Mouse (Mus musculus) limb, embryonic 14.5 days (tissue): ENCODE measurements at regions not wholly inside any gene's neighbourhood (a gene's known extent, or its start where the extent isn't known, plus 50 kb on each side); places are given as distances from the start of the nearest gene placed in this dataset.

Experiments
- ATAC-seq: fragments of 200-750 bp; cut with Nextera tagmentation; 2 replicates; pipeline ENCODE4 v1.8.0; 2017; ENCODE audit warnings: low read depth, moderate number of reproducible peaks, moderate TSS enrichment; ENCODE audit not compliant: low FRiP score
- DNase-seq: peaks from one replicate; pipeline ENCODE4 v3.0.0-alpha.2; 2015; ENCODE audit warnings: low spot score
- H3K27ac ChIP-seq: fragments of 300-500 bp; sonication (generic); replicated peaks from 2 replicates; pipeline ENCODE4 v1.5.1; 2014; ENCODE audit warnings: low read depth, mild to moderate bottlenecking, low read length, moderate library complexity, mixed read lengths
- H3K27me3 ChIP-seq: fragments of 300-500 bp; sonication (generic); 2 replicates; pipeline ENCODE4 v1.6.1; 2014; ENCODE audit warnings: low read length, mixed read lengths; ENCODE audit not compliant: control insufficient read depth, insufficient read depth
- H3K36me3 ChIP-seq: fragments of 300-500 bp; sonication (generic); 2 replicates; pipeline ENCODE4 v1.6.1; 2014; ENCODE audit warnings: mild to moderate bottlenecking, low read length, moderate library complexity, mixed read lengths; ENCODE audit not compliant: control insufficient read depth, insufficient read depth
- H3K4me1 ChIP-seq: fragments of 300-500 bp; sonication (generic); 2 replicates; pipeline ENCODE4 v1.6.1; 2014; ENCODE audit warnings: antibody characterized with exemption, low read length, mixed read lengths; ENCODE audit not compliant: control insufficient read depth, insufficient read depth
- H3K4me2 ChIP-seq: fragments of 300-500 bp; sonication (generic); replicated peaks from 2 replicates; pipeline ENCODE4 v1.6.1; 2014; ENCODE audit warnings: low read depth, mild to moderate bottlenecking, low read length, moderate library complexity; ENCODE audit not compliant: severe bottlenecking
- H3K4me3 ChIP-seq: fragments of 300-500 bp; sonication (generic); replicated peaks from 2 replicates; pipeline ENCODE4 v1.5.1; 2014; ENCODE audit warnings: low read length
- H3K9ac ChIP-seq: fragments of 300-500 bp; sonication (generic); 2 replicates; pipeline ENCODE4 v1.6.1; 2014; ENCODE audit warnings: mild to moderate bottlenecking, low read depth, low read length, moderate library complexity; ENCODE audit not compliant: severe bottlenecking
- H3K9me3 ChIP-seq: fragments of 300-500 bp; sonication (generic); 2 replicates; pipeline ENCODE4 v1.6.1; 2016; ENCODE audit warnings: low read length; ENCODE audit not compliant: control insufficient read depth
- POLR2A ChIP-seq: fragments of 200-500 bp; IDR thresholded peaks from 2 replicates; pipeline ENCODE4 v1.8.0; 2012; ENCODE audit warnings: inconsistent platforms, mild to moderate bottlenecking, moderate library complexity, borderline replicate concordance; ENCODE audit not compliant: insufficient read depth, insufficient read length; ENCODE audit errors: extremely low read depth
- WGBS: fragments of 180-500 bp; shearing (Covaris S2); extraction: QIAGEN DNeasy Blood & Tissue Kit; methylation state at CpG from one replicate; pipeline ENCODE4 v1.1.7; 2014; 5-methylcytosine and 5-hydroxymethylcytosine counted together

DNA sequence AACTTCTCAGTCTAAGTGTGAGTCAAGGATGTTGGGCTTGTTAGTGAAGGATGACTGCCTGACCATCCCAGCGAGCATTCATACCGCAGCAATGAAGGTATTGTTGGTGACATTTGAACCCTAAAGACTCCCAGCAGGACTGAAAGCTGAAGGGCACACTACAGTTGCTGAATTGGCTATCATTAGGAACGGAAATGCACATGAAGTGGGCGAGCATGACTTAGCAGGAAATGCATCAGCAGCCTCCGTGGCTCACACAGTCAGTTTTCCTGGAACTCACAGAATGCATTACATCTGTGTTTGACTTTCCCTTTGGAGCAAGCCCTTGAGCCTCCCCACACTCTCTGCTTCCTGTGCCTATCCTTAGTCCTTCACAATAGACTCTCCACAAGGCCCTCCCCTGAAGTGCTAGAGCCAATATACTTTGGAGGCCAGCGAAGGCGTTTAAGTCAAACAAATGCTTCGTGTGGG lies 63.9 kb downstream of the Tmco5 start:
- Histone ChIP-seq H3K4me3 (no peak overlapping the region), H3K4me2 (no peak overlapping the region), H3K36me3 (no peaks in the 10 kb centered on the region), H3K9me3 (no peaks in the 10 kb centered on the region), H3K4me1 (no peaks in the 10 kb centered on the region), H3K27ac (no peak overlapping the region), H3K27me3 (no peaks in the 10 kb centered on the region), H3K9ac (no peak overlapping the region)
- no peak for TF ChIP-seq POLR2A
- WGBS, result 67% methylated on average over 8 of the region's 8 CpGs
- no peak for DNase-seq
- no peak for ATAC-seq

DNA sequence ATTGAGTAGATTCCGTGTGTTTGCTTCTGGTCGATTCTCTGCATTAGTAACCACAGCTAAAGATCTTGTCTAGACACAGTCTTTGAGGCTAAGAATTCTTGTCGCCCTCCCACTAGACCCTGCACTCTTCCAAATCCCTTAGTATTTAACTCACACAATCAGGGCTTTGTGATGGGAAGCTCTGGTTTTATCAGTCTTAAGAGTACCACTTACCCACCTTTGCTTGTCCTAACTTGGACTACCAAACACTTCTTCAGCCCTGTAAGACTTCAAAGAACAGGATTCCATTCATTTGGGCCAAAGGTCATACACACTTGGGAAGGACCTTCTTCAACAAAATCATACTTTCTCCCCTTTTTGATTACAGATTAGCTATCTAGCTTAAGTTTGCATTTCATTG lies 70.0 kb downstream of the Tmco5 start:
- DNase-seq, result no peak
- H3K27ac ChIP-seq, result no peak overlapping the region
- H3K27me3 ChIP-seq, result no peaks in the 10 kb centered on the region
- no peaks in the 10 kb centered on the region for H3K4me1 ChIP-seq
- no peak for TF ChIP-seq POLR2A
- ATAC-seq, result no peak
- H3K36me3 ChIP-seq, result no peaks in the 10 kb centered on the region
- no peak overlapping the region for H3K9ac ChIP-seq
- no peaks in the 10 kb centered on the region for H3K9me3 ChIP-seq
- 74% methylated on average over 3 of the region's 3 CpGs for WGBS
- H3K4me2 ChIP-seq, result no peak overlapping the region
- no peak overlapping the region for H3K4me3 ChIP-seq

DNA sequence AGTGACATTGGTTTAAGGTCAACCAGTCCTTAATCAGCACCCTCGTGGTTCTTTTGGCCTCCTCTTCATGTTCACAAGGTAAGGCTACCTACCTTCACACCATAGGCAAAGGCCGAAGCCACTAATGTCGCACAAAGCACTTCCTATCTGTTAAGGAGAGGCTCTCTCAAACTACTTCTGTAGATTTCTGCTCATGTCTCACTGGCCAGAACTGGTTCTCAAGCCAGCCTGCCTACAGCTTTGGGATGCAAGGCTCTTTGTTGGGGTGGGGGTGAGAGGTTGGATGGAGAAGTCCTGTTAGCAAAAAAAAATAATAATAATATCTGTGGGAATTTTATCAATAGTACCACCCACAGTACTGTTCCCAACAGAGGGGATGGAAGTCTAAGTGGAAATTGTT lies 71.2 kb downstream of the Tmco5 start:
- Histone ChIP-seq H3K4me3 (no peak overlapping the region), H3K4me2 (no peak overlapping the region), H3K36me3 (no peaks in the 10 kb centered on the region), H3K27ac (no peak overlapping the region), H3K9ac (no peak overlapping the region), H3K9me3 (no peaks in the 10 kb centered on the region), H3K4me1 (no peaks in the 10 kb centered on the region), H3K27me3 (no peaks in the 10 kb centered on the region)
- DNase-seq (no peak), ATAC-seq (no peak)
- no peak for TF ChIP-seq POLR2A
- 79% methylated on average over 3 of the region's 3 CpGs for WGBS

DNA sequence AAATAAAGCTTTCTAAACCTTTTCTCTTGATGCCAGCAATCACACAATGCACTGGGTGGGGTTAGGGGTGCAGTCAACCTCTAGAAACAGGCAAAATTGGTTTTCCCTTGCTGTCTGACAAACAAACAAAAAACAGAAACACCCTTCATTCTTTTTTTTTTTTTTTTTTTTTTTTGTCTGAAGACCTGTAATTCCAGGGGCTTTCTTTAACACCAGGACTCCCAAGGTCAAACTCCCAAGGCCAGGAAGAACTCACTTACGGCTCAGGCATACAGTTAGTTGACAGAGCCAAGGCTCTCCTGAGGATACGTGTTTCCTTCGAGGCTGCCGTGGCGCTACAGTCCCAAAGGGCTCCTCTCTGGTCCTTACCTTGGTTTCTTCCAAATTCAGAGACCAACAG lies 71.7 kb downstream of the Tmco5 start:
- ATAC-seq (no peak), DNase-seq (no peak)
- Histone ChIP-seq H3K4me1 (no peaks in the 10 kb centered on the region), H3K4me2 (no peak overlapping the region), H3K9me3 (no peaks in the 10 kb centered on the region), H3K36me3 (no peaks in the 10 kb centered on the region), H3K27me3 (no peaks in the 10 kb centered on the region), H3K27ac (no peak overlapping the region), H3K9ac (no peak overlapping the region), H3K4me3 (no peak overlapping the region)
- no peak for TF ChIP-seq POLR2A
- WGBS, result 87% methylated on average over 5 of the region's 5 CpGs

DNA sequence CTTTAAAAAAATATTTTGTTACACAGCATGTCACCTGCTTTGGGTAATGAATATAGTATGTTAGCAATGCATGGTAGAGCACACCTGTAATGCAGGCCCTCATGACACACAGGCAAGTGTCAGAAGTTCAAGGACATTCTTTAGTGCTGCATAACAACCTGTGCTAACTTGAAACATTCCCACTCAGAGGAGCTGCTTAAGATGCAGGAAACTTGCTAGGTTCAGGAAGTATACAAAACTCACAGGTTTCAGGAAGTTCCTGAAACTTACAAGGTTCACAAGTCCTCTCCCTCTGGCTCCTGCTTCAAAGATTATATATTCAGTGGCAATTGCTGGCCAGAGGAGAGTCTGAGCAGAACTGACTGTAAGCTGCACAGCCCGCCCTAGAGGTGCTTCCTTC lies 73.0 kb downstream of the Tmco5 start:
- DNase-seq, result no peak
- H3K4me2 ChIP-seq, result no peak overlapping the region
- no peaks in the 10 kb centered on the region for H3K27me3 ChIP-seq
- H3K36me3 ChIP-seq, result no peaks in the 10 kb centered on the region
- H3K9ac ChIP-seq, result no peak overlapping the region
- 100% methylated on average over 1 of the region's 1 CpGs for WGBS
- no peaks in the 10 kb centered on the region for H3K9me3 ChIP-seq
- ATAC-seq, result no peak
- H3K4me1 ChIP-seq, result no peaks in the 10 kb centered on the region
- H3K4me3 ChIP-seq, result no peak overlapping the region
- no peak for TF ChIP-seq POLR2A
- H3K27ac ChIP-seq, result no peak overlapping the region

DNA sequence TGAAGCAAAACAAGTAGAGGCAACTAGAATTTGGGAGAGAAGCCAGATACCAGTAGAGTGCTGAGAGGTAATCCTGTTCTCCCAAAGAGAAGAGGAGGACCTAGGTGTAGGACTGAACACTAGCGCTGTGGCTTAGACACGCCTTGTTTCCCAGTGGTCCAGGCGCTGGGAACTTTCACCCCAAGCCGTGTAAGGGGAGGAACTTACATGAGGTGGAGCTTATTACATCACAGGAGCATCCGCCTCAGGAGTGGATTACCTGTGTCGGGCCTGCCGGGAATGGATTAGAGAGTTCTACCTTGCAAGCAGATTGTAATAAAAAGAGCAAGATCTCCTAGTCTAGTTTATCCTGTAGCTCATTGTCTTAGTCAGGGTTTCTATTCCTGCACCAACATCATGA lies 75.8 kb downstream of the Tmco5 start:
- DNase-seq, result no peak
- TF ChIP-seq POLR2A, result no peak
- Histone ChIP-seq H3K4me2 (no peak overlapping the region), H3K9me3 (no peaks in the 10 kb centered on the region), H3K27me3 (no peaks in the 10 kb centered on the region), H3K9ac (no peak overlapping the region), H3K4me1 (no peaks in the 10 kb centered on the region), H3K27ac (no peak overlapping the region), H3K4me3 (no peak overlapping the region), H3K36me3 (no peaks in the 10 kb centered on the region)
- no peak for ATAC-seq
- 89% methylated on average over 7 of the region's 7 CpGs for WGBS
